19 mouse cellular contexts compared by ENCODE assay signal in the genomic region with DNA sequence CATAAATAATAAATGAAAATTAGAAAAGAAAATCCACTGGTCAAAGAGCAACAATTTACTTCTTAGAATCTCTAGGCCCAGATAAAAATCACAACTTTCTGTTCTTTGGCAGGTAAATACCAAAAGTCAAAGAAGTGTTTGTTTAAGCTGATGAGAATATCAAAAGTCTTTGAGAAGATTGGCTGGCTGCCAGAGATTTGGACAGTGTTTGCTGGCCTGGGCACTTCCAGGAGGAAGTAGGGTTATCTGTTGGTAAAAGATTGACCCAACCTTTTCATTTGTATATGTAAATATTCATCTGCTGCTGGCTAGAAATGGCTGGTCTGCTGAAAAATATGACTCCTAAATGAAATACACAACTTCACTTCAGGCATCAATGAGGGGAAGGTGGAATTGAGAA. TPM values are rescaled to one million over a fixed set of nuclear protein-coding genes. Genes with fewer than 3 reads are reported as not detected.
DNase-seq lines count a peak whose midpoint lies in the region; ATAC-seq and TF ChIP-seq lines count a peak whose summit lies in the region.
"Had no signal": no experiment of that assay in that cellular context is flagged by ENCODE, and none has a peak within 500 bp of the region (broad histone marks: within the 10 kb centered on the region; RNA-seq: fewer than 3 reads in every experiment).

No protein-coding gene starts in this region.

- no peak overlapping the region for H3K27ac ChIP-seq in lung, embryonic 14.5 days (ENCODE audit: low read depth)
- H3K27ac ChIP-seq in liver, embryonic 13.5 days: no peak overlapping the region
- H3K27ac ChIP-seq in liver, embryonic 16.5 days (ENCODE audit: low read length): no peak overlapping the region
- H3K27ac ChIP-seq: embryonic facial prominence, embryonic 10.5 days; forebrain, embryonic 13.5 days; gastrocnemius, adult 2 months; heart, embryonic 13.5 days; hindbrain, embryonic 12.5 days had no signal

- H3K4me3 ChIP-seq in lung, embryonic 14.5 days (ENCODE audit: low read depth, low read length): no peak overlapping the region
- H3K4me3 ChIP-seq in liver, embryonic 13.5 days (replicated peaks): no peak overlapping the region
- H3K4me3 ChIP-seq in liver, embryonic 16.5 days (ENCODE audit: low read depth, low read length): no peak overlapping the region
- H3K4me3 ChIP-seq: embryonic facial prominence, embryonic 10.5 days; forebrain, embryonic 13.5 days; gastrocnemius, adult 2 months; heart, embryonic 13.5 days; hindbrain, embryonic 12.5 days had no signal

- peak; percentile 31 for DNase-seq in lung, embryonic 14.5 days
- no peak for DNase-seq in lung, postnatal 36 days
- DNase-seq in liver, embryonic 13.5 days: no peak
- no peak for DNase-seq in testis, postnatal 14 days (ENCODE audit: low spot score)
- DNase-seq in right cerebral cortex, adult 18-20 months: no peak
- DNase-seq: adrenal gland, adult 8-10 months; adrenal gland, postnatal 36 days; cerebellum, adult 2 months; cerebellum, postnatal 10 days; forebrain, postnatal 0 days; gastrocnemius, adult 2 months; gastrocnemius, postnatal 25 days; heart, postnatal 4 days had no signal

- no peaks in the 10 kb centered on the region for H3K9me3 ChIP-seq in lung, embryonic 14.5 days (ENCODE audit: low read depth, low read length)
- no peaks in the 10 kb centered on the region for H3K9me3 ChIP-seq in liver, embryonic 13.5 days (replicated peaks)
- no peaks in the 10 kb centered on the region for H3K9me3 ChIP-seq in liver, embryonic 16.5 days (replicated peaks; ENCODE audit: control insufficient read depth, low read length)
- H3K9me3 ChIP-seq: embryonic facial prominence, embryonic 10.5 days; forebrain, embryonic 13.5 days; heart, embryonic 13.5 days; hindbrain, embryonic 12.5 days had no signal

- no peaks in the 10 kb centered on the region for H3K36me3 ChIP-seq in lung, embryonic 14.5 days (ENCODE audit: insufficient read depth)
- H3K36me3 ChIP-seq in liver, embryonic 13.5 days: no peaks in the 10 kb centered on the region
- H3K36me3 ChIP-seq in liver, embryonic 16.5 days (ENCODE audit: control insufficient read depth, insufficient read depth): no peaks in the 10 kb centered on the region
- H3K36me3 ChIP-seq: embryonic facial prominence, embryonic 10.5 days; heart, embryonic 13.5 days; hindbrain, embryonic 12.5 days had no signal

- H3K4me2 ChIP-seq in lung, embryonic 14.5 days: no peak overlapping the region
- no peak overlapping the region for H3K4me2 ChIP-seq in liver, embryonic 13.5 days
- no peak overlapping the region for H3K4me2 ChIP-seq in liver, embryonic 16.5 days (ENCODE audit: low read depth, low read length)
- H3K4me2 ChIP-seq: forebrain, embryonic 13.5 days; heart, embryonic 13.5 days; hindbrain, embryonic 12.5 days had no signal

- no peak overlapping the region for H3K9ac ChIP-seq in lung, embryonic 14.5 days
- H3K9ac ChIP-seq in liver, embryonic 13.5 days: no peak overlapping the region
- H3K9ac ChIP-seq in liver, embryonic 16.5 days (ENCODE audit: low read depth, low read length): no peak overlapping the region
- H3K9ac ChIP-seq: forebrain, embryonic 13.5 days; forebrain, postnatal 0 days; heart, embryonic 13.5 days; hindbrain, embryonic 12.5 days had no signal

- no peak; the same call in 1 of the 2 replicates for ATAC-seq in lung, embryonic 14.5 days (ENCODE audit: insufficient read depth)
- peak; percentile 47; the same call in 1 of the 2 replicates for ATAC-seq in liver, embryonic 13.5 days (ENCODE audit: low read depth)
- peak; percentile 64 for ATAC-seq in liver, embryonic 16.5 days (ENCODE audit: low read depth)
- ATAC-seq: forebrain, embryonic 13.5 days; forebrain, postnatal 0 days had no signal

- no peaks in the 10 kb centered on the region for H3K4me1 ChIP-seq in lung, embryonic 14.5 days (ENCODE audit: insufficient read depth)
- no peaks in the 10 kb centered on the region for H3K4me1 ChIP-seq in liver, embryonic 13.5 days (replicated peaks)
- H3K4me1 ChIP-seq in liver, embryonic 16.5 days (ENCODE audit: control insufficient read depth, low read depth, low read length): no peaks in the 10 kb centered on the region
- H3K4me1 ChIP-seq: embryonic facial prominence, embryonic 10.5 days; forebrain, embryonic 13.5 days; heart, embryonic 13.5 days; hindbrain, embryonic 12.5 days had no signal

- TF ChIP-seq CTCF in lung, embryonic 14.5 days (IDR thresholded peaks at IDR 0.05; ENCODE audit: low read depth): no peak

- no peaks in the 10 kb centered on the region for H3K27me3 ChIP-seq in lung, embryonic 14.5 days (ENCODE audit: insufficient read depth, low read length)
- H3K27me3 ChIP-seq in liver, embryonic 13.5 days: no peaks in the 10 kb centered on the region
- H3K27me3 ChIP-seq in liver, embryonic 16.5 days (ENCODE audit: control insufficient read depth, insufficient read depth, low read depth, low read length): no peaks in the 10 kb centered on the region
- H3K27me3 ChIP-seq: CH12.LX; forebrain, embryonic 13.5 days; heart, embryonic 13.5 days; hindbrain, embryonic 12.5 days had no signal

RNA-seq across cellular contexts. Expression of a gene that starts 11.8 kb away (rescaled TPM):
- 4.7 and 5.4 TPM in 2 replicates for polyA plus RNA-seq in lung, embryonic 14.5 days (2014; fragmentation: Nextera tagmentation; extraction: Ambion mirVana)
- 0.46 and 0.50 TPM in 2 replicates for polyA plus RNA-seq in liver, embryonic 13.5 days (2015; fragmentation: Nextera tagmentation; extraction: Ambion mirVana)
- polyA plus RNA-seq in liver, embryonic 16.5 days (2015; fragmentation: Nextera tagmentation; extraction: Ambion mirVana): 1.4 and 1.5 TPM in 2 replicates
